Mouse (Mus musculus) liver (tissue): Measurements from ENCODE around the gene Rab44.
"Not testable (repeated sequence)": the region's sequence is repeated elsewhere in the genome, so short reads cannot be mapped to it uniquely, and the experiment has no call there.

Source experiments
- DNase-seq: peaks from one replicate; pipeline ENCODE4 v3.0.0-alpha.2; 2020; ENCODE audit warnings: mixed read lengths

Gene Rab44

GRCm38 (mm10) chr17:29113591-29114352 lies at the start of gene Rab44:
Rab44 (plus strand) TSS chr17:29114145.
- DNase-seq: peak; percentile 31

- no peak for DNase-seq
These were observed 48.6 kb upstream of the Rab44 start for GRCm38 (mm10) chr17:29065245-29065940.

DNA sequence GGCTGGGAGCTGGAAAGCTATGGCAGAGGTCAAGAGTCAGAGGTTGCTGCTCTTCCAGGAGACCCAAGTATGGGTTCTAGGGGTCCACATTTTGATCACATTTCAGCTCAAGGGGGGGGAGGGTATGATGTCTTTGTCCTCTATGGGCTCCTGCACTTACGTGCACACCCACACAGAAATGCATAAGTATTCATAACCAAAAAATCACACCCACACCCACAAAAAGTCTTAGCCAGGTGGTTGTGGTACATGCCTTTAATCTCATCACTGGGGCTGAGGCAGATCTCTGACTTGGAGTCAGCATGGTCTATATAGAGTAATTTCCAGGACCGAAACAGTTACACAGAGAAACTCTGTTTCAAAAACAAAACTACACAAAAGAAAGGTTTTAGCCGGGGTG lies 48.0 kb upstream of the Rab44 start:
- no peak for DNase-seq

- not testable (repeated sequence) for DNase-seq
These were observed 46.5 kb upstream of the Rab44 start for GRCm38 (mm10) chr17:29067416-29067815.

DNA sequence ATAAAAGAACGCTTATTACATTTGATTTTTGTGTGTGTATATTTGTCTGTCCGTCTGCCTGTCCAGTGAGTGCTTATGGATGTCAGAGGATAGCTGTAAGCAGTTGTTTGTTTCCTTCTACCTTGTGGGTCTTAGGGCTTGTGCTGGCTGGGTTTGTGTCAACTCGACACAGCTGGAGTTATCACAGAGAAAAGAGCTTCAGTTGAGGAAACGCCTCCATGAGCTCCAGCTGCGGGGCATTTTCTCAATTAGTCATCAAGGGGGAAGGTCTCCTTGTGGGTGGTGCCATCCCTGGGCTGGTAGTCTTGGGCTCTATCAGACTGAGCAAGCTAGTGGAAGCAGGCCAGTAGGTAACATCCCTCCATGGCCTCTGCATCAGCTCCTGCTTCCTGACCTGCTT lies 46.1 kb upstream of the Rab44 start:
- DNase-seq: no peak

DNA sequence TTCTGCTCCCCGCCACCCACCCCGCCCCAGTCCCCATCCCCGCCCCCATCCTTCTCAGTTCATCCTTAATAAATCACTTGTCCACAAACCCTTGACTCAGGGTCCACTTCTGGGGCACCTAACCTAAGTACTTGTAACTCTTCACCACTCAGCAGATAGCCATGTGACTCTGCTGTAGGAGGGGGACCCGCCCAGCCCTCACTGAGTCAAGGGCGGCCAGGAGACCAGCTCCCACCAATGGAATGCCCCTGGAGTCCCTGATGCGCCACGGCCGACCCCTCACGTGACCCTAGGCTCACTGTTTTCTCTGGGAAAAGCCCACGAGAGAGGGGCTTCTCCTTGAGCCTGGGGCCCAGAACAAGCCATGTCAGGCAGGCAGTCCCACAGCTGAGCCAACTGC lies 44.9 kb upstream of the Rab44 start:
- DNase-seq: no peak

DNA sequence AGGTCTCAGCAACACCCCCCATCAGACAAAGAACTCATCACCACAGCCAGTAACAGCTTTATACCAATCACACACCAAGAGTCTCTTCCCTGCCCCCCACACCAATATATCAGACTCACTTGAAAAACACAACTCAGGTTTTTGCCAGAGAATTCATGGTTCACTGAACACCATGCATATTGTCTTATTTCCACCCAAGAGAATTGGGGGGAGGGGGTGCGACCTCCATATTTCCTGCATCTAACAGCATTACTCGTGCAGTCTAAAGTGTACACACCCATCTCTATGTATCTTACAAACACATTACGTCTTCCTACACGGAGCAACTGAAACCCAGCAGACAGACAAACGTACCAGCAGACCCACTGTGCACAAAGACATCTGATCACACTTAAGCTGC lies 42.1 kb upstream of the Rab44 start:
- no peak for DNase-seq

- no peak for DNase-seq
These were observed 41.1 kb upstream of the Rab44 start for GRCm38 (mm10) chr17:29072701-29073307.

- no peak for DNase-seq
These were observed 40.6 kb upstream of the Rab44 start for GRCm38 (mm10) chr17:29073313-29073712.

- DNase-seq: no peak
These were observed 39.9 kb upstream of the Rab44 start for GRCm38 (mm10) chr17:29074085-29074484.

DNA sequence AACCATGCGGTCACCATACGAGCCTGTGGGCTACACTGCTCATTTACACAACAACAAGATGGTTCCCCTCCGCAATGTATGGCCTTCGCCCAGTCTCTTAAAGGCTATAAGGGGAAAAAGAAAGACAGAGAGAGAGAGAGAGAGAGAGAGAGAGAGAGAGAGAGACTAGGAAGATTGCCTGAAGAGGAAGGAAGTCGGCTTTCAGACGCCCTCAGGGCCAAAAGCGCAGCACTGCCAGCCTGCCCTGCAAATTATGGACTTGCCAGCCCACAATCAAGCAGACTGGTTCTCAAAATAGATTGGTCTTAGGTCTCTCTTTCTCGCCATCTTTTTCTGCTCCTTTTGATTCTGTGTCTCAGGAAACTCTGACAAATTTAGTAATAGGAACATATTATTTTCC lies 37.7 kb upstream of the Rab44 start:
- no peak for DNase-seq

DNA sequence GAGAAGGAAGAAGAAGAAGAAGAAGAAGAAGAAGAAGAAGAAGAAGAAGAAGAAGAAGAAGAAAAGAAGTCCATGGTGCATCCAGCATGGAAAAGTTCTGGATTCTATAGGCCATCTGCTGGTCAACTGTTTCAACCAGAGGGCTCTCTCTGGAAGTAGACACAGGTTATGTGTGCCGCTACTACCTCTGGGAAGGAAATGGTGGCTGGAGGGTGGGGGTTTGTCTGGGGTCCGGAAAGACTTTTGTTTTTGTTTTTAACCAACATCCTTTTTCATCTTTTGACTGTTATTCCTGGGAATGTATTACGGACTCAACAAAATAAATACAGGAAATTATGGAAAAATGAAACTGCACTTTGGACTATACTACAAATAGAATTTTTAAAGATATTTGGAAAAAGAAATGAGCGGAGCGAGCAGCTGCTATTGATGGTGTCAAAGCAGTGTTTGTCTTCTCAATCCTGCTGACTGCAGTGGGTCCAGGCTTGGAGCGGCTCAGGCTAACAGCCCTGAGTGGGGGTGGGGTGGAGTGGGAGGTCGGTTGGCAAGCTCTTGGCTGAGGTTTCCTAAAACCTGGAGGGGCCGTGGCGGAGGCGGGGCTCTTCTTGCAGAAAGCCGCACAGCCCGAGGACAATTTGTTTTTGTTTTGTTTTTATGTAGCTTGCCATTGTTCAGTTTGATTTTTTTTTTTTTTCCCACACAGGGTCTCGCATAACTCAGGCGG lies 36.0 kb upstream of the Rab44 start:
- DNase-seq: peak; percentile 48

GRCm38 (mm10) chr17:29078519-29079383 lies 35.2 kb upstream of the Rab44 start:
- DNase-seq: peak; percentile 51

GRCm38 (mm10) chr17:29080758-29081617 lies 33.0 kb upstream of the Rab44 start:
- DNase-seq: no peak

DNA sequence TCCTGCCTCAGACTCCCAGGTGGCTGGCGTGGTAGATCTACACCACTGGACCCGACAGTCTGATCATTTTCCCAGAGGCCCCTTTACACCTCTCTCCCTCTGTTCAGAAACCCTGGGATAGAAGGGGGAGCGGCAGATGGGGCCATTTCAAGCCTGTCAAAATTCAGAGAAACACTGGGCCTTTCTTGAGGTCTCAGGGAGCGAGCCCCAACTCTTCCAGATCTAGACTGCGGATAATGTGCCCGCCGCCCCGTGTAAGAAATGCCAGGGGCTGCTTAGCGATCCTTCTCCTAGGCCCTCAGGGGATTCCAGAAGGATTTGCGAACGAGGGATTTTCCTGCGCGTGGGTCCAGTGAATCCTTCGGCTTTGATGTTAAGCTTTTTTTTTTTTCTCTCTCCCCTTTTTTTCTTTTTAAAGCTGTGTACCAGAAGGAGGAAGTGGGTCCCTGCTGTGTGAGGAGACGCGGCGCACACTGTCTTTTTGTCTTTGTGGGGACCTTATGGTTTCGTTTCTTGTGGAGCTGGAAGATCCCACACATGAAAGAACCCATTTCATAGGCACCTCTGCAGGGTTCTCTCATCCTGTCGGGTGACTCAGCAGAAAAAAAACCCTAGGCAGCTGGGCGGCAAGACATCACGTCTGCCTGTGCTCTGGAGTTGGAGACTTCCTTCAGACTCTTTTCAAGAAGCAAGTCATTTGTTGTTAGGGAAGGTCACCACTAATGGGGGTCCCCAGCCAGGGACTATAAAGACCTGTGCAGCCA lies 32.1 kb upstream of the Rab44 start:
- DNase-seq: peak; percentile 29

DNA sequence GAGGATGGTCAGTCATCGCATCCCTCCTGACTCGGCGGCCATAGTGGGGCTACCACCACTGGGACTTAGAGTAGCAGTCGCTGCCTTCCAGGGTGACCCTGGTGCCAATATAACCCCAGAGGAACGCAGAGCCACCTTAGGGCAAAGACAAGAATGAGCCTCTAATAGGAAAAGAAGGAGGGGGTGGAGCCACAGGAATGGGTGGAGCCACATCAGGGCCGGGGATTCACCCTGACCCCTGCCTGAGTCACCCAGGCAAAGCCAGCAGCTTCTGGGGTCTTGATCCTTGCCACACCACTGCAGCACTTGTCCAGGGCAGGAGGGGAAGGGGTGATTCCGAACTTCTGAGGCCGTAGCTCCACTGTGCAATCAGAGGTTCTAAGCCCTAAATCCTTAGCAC lies 30.4 kb upstream of the Rab44 start:
- DNase-seq: no peak

- DNase-seq: no peak
These were observed 29.3 kb upstream of the Rab44 start for GRCm38 (mm10) chr17:29084656-29085055.

DNA sequence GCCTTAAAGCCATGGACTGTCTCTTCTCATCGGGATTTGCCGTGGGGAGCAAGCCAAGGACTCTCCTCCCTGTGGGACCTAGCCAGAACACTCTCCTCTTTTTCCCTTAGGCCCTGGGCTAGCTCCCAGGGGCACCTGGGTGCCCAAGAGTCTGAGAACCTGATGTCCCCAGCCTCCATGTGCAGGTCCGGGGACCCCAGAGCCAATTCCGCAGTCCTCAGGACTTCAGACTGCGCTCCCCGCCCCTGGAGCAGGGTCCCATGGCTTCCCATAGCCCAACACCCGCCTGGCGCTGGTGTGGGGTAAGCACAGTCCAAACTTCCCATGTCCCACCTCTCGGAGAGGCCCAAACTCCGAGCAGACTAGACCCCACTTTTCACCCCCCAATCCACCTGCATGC lies 28.7 kb upstream of the Rab44 start:
- DNase-seq: no peak

DNA sequence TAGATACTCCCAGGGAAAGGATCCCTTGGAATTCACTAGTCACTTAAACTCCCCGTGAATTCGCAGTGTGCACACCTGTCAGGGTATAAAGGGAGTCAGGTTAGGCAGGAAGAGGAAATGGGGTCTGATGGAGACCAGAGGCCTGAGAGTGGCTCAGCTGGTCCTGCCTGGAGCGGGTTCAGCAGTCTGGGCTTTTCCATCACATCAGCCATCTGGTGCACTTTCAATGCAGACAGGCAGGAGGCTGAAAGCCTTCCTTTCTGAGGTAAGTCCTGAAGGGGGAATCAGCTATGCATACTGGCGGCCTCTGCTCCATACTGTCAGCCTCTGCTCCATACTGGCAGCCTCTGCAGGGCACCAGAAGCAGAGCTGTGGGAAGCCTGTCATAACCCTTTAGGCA lies 27.0 kb upstream of the Rab44 start:
- DNase-seq: no peak

DNA sequence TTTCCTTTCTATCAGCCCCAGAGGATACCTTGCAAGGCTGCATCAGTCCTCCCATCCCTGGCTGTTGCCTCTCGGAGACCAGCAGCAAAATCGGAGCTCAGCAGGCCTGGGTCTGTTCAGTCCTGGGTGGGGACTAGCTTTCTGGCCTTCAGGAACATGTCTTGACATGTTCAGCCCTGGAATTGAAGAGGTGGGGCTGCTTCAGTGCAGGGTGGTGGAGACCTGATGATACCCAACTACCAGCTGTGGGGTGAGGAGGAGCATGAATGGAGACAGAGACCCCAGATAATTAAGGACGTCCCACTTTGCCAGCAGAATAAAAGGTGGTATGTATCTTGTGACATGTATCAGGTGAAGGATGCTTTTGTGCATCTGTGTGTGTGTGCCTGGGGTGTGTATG lies 23.2 kb upstream of the Rab44 start, which contains the start of gene Cdkn1a:
TSS of gene Cdkn1a (plus strand) at position 201 of the 400 bp plus-strand sequence.
- no peak for DNase-seq
